Mouse (Mus musculus) hindbrain, postnatal 0 days (tissue): ENCODE data around the gene Spata21. TPM values are rescaled to one million over a fixed set of nuclear protein-coding genes. Genes with fewer than 3 reads are reported as not detected.
A peak's percentile ranks its signal among the peaks of the same experiment; 100 is the strongest.
"Not testable (repeated sequence)": the region's sequence is repeated elsewhere in the genome, so short reads cannot be mapped to it uniquely, and the experiment has no call there.

Source experiments
- ATAC-seq: fragments of 200-750 bp; cut with Nextera tagmentation; 2 replicates; pipeline ENCODE4 v1.8.0; 2017; ENCODE audit warnings: mild to moderate bottlenecking, moderate TSS enrichment, moderate library complexity
- DNase-seq: peaks from one replicate; pipeline ENCODE4 v3.0.0-alpha.2; 2015; ENCODE audit warnings: low spot score
- H3K27ac ChIP-seq: fragments of 300-500 bp; sonication (generic); 2 replicates; pipeline ENCODE4 v1.5.1; 2014; ENCODE audit warnings: mild to moderate bottlenecking
- H3K27me3 ChIP-seq: fragments of 300-500 bp; sonication (generic); 2 replicates; pipeline ENCODE4 v1.6.1; 2014; ENCODE audit warnings: low read length, mixed read lengths; ENCODE audit not compliant: insufficient read depth
- H3K36me3 ChIP-seq: fragments of 300-500 bp; sonication (generic); 2 replicates; pipeline ENCODE4 v1.6.1; 2014; ENCODE audit warnings: low read length, mixed read lengths; ENCODE audit not compliant: insufficient read depth
- H3K4me1 ChIP-seq: fragments of 300-500 bp; sonication (generic); 2 replicates; pipeline ENCODE4 v1.6.1; 2014; ENCODE audit warnings: antibody characterized with exemption, low read length, mixed read lengths; ENCODE audit not compliant: insufficient read depth
- H3K4me2 ChIP-seq: fragments of 300-500 bp; sonication (generic); 2 replicates; pipeline ENCODE4 v1.6.1; 2014; ENCODE audit warnings: low read depth, mild to moderate bottlenecking, low read length, moderate library complexity, mixed read lengths
- H3K4me3 ChIP-seq: fragments of 300-500 bp; sonication (generic); 2 replicates; pipeline ENCODE4 v1.5.1; 2014; ENCODE audit warnings: low read length
- H3K9ac ChIP-seq: fragments of 300-500 bp; sonication (generic); replicated peaks from 2 replicates; pipeline ENCODE4 v1.6.1; 2014; ENCODE audit warnings: mild to moderate bottlenecking, low read length, moderate library complexity, mixed read lengths
- H3K9me3 ChIP-seq: fragments of 300-500 bp; sonication (generic); 2 replicates; pipeline ENCODE4 v1.6.1; 2016; ENCODE audit warnings: low read length, mixed read lengths
- CTCF ChIP-seq: IDR thresholded peaks from 2 replicates; pipeline ENCODE4 v1.5.1; 2016; ENCODE audit warnings: antibody characterized with exemption, control low read depth, low read depth
- WGBS: fragments of 180-500 bp; shearing (Covaris S2); extraction: QIAGEN DNeasy Blood & Tissue Kit; methylation state at CpG from one replicate; pipeline ENCODE4 v1.1.7; 2014; 5-methylcytosine and 5-hydroxymethylcytosine counted together
- polyA plus RNA-seq: library from polyadenylated mRNA; unstranded; fragments of >200 nt; fragmentation: Nextera tagmentation; extraction: Ambion mirVana; gene quantifications from 2 replicates; pipeline ENCODE4 v1.2.1, GENCODE M21; 2015
- total RNA-seq: library from RNA; depleted of rRNA; stranded (reverse); fragments of >200 nt; gene quantifications from 2 replicates; pipeline ENCODE4 v1.2.3, GENCODE M21; 2014

The Spata21 gene
- total and polyA plus RNA-seq, 2 experiments from 2014 or later, result 0.37 to 1.6 TPM

DNA sequence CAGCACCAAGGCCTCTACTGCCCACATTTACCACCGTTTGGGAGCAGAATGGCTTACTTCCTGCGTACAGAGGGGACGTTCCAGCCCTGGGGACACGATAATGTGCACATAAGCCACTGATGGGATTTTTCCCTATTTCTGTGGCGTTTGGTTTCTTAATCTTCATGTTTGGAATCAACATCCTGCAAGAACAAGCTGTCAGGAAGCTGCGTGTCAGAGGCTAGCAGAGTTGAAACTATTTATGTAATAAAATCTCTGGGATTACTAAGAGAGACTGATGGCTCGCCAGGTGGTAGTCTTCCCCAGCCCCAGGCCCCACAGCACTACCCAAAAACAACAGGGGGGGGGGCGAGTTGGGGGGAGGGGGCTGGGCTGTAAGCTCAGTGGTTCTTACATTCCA lies 45.1 kb downstream of the Spata21 start:
- no peak overlapping the region for H3K4me2 ChIP-seq
- 72% methylated on average over 8 of the region's 8 CpGs for WGBS
- DNase-seq (no peak), ATAC-seq (no peak)
- 0 out of 2 replicates have a peak overlapping the region, but pooled peaks have one; percentile 54 for H3K27ac ChIP-seq
- 0 out of 2 replicates have a peak, but pooled peaks cover 17% of the 10 kb centered on the region for H3K4me1 ChIP-seq
- no peaks in the 10 kb centered on the region for H3K36me3 ChIP-seq
- no peak overlapping the region for H3K9ac ChIP-seq
- no peaks in the 10 kb centered on the region for H3K27me3 ChIP-seq
- no peak for TF ChIP-seq CTCF
- no peaks in the 10 kb centered on the region for H3K9me3 ChIP-seq
- no peak overlapping the region for H3K4me3 ChIP-seq

- no peak overlapping the region; the same call in 1 of the 2 replicates for H3K9ac ChIP-seq
- H3K27me3 ChIP-seq, result no peaks in the 10 kb centered on the region
- ATAC-seq (peak; percentile 59; the same call in 1 of the 2 replicates), DNase-seq (peak; percentile 53)
- no peaks in the 10 kb centered on the region for H3K36me3 ChIP-seq
- no peaks in the 10 kb centered on the region for H3K9me3 ChIP-seq
- H3K4me3 ChIP-seq, result no peak overlapping the region
- H3K27ac ChIP-seq, result peak overlapping the region; percentile 70
- 0 out of 2 replicates have a peak, but pooled peaks cover 21% of the 10 kb centered on the region for H3K4me1 ChIP-seq
- no peak overlapping the region for H3K4me2 ChIP-seq
- no peak for TF ChIP-seq CTCF
- 18% methylated on average over 8 of the region's 8 CpGs for WGBS
Measured at GRCm38 (mm10) chr4:141134031-141134441, 45.9 kb downstream of the Spata21 start.

GRCm38 (mm10) chr4:141134751-141135530 lies 46.8 kb downstream of the Spata21 start:
- Histone ChIP-seq H3K9me3 (no peaks in the 10 kb centered on the region), H3K4me3 (no peak overlapping the region), H3K9ac (no peak overlapping the region; the same call in 1 of the 2 replicates), H3K4me2 (no peak overlapping the region), H3K27me3 (no peaks in the 10 kb centered on the region), H3K27ac (peak overlapping the region; percentile 70), H3K36me3 (no peaks in the 10 kb centered on the region), H3K4me1 (0 out of 2 replicates have a peak, but pooled peaks cover 21% of the 10 kb centered on the region)
- ATAC-seq (no peak), DNase-seq (no peak)
- TF ChIP-seq CTCF, result no peak
- 65% methylated on average over 20 of the region's 20 CpGs for WGBS

- Histone ChIP-seq H3K4me1 (0 out of 2 replicates have a peak, but pooled peaks cover 21% of the 10 kb centered on the region), H3K27ac (no peak overlapping the region), H3K9me3 (no peaks in the 10 kb centered on the region), H3K4me3 (no peak overlapping the region), H3K9ac (no peak overlapping the region), H3K36me3 (no peaks in the 10 kb centered on the region), H3K4me2 (0 out of 2 replicates have a peak overlapping the region, but pooled peaks have one; percentile 2), H3K27me3 (no peaks in the 10 kb centered on the region)
- no peak for TF ChIP-seq CTCF
- DNase-seq, result no peak
- no peak for ATAC-seq
- 59% methylated on average over 7 of the region's 7 CpGs for WGBS
Measured at GRCm38 (mm10) chr4:141136126-141136525, 48.0 kb downstream of the Spata21 start.

GRCm38 (mm10) chr4:141137740-141138139 lies 49.6 kb downstream of the Spata21 start:
- WGBS, result 70% methylated on average over 3 of the region's 3 CpGs
- H3K4me2 ChIP-seq, H3K4me3 ChIP-seq, H3K27me3 ChIP-seq, H3K9me3 ChIP-seq, DNase-seq, H3K9ac ChIP-seq, H3K36me3 ChIP-seq, H3K27ac ChIP-seq, ATAC-seq: not testable (repeated sequence)
- H3K4me1 ChIP-seq, result 0 out of 2 replicates have a peak, but pooled peaks cover 15% of the 10 kb centered on the region
- TF ChIP-seq CTCF, result 0 out of 2 replicates have a peak, but pooled peaks have one; percentile 16

GRCm38 (mm10) chr4:141138425-141139115 lies 50.4 kb downstream of the Spata21 start:
- H3K4me1 ChIP-seq, result 0 out of 2 replicates have a peak, but pooled peaks cover 15% of the 10 kb centered on the region
- TF ChIP-seq CTCF, result no peak
- no peaks in the 10 kb centered on the region for H3K9me3 ChIP-seq
- no peaks in the 10 kb centered on the region for H3K36me3 ChIP-seq
- 4% methylated on average over 29 of the region's 29 CpGs for WGBS
- DNase-seq (no peak), ATAC-seq (no peak)
- peak overlapping the region; percentile 93 for H3K4me3 ChIP-seq
- H3K9ac ChIP-seq, result peak overlapping the region; percentile 77
- H3K27ac ChIP-seq, result peak overlapping the region; percentile 91
- H3K4me2 ChIP-seq, result peak overlapping the region; percentile 86
- H3K27me3 ChIP-seq, result no peaks in the 10 kb centered on the region
